Mouse (Mus musculus): Measurements from ENCODE around the gene Negr1. TPM values are rescaled to one million over a fixed set of nuclear protein-coding genes. Genes with fewer than 3 reads are reported as not detected.
A peak's percentile ranks its signal among the peaks of the same experiment; 100 is the strongest.
"Not testable (repeated sequence)": the region's sequence is repeated elsewhere in the genome, so short reads cannot be mapped to it uniquely, and the experiment has no call there.

Gene Negr1
- polyA plus RNA-seq, 1 experiment from 2014 or later, result 5.3 TPM

DNA sequence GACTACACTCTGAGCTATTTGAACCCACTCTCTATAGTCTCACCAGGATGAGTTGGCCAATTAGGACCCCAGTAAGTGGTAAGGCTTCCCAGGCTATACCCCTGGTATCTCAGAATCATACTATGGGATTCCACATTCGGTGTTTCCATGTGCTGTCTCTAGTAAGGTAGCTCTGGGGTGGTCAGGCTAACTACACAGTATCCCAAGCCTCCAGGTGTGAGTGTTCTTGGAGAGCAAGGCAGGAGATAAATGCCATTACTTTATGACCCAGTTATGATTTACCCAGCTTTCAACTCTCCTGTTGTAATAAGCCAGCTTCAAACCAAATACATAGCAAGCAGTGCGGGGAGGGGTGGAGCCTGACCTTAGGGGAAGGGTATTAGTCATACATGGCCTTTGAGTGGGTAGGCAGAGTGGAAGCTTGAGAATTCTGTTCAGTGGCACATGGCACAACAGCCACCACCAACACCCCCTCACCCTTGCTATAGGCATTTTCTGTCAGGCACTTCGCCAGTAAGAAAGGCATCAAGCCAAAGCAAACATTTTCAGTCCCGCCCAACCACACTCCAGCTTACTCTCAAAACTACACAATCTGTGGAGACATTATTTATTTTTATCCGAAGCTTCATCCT is 437.7 kb downstream of the Negr1 start:
- Histone ChIP-seq H3K36me3 (ENCODE audit: control insufficient read depth, insufficient read depth, low read length) (no peaks in the 10 kb centered on the region), H3K4me3 (replicated peaks; ENCODE audit: low read length) (no peak overlapping the region), H3K4me2 (ENCODE audit: low read depth, low read length) (no peak overlapping the region), H3K27me3 (ENCODE audit: control insufficient read depth, insufficient read depth, low read length) (no peaks in the 10 kb centered on the region), H3K9ac (ENCODE audit: low read length) (no peak overlapping the region), H3K9me3 (replicated peaks; ENCODE audit: control insufficient read depth, low read length) (no peaks in the 10 kb centered on the region), H3K27ac (ENCODE audit: low read length) (no peak overlapping the region), H3K4me1 (ENCODE audit: control insufficient read depth, insufficient read depth, low read length) (peaks cover 10% of the 10 kb centered on the region)
- 53% methylated on average over 5 of the region's 5 CpGs for WGBS
- peak; percentile 89; the same call in 1 of the 2 replicates for ATAC-seq (ENCODE audit: insufficient read depth, low FRiP score)

DNA sequence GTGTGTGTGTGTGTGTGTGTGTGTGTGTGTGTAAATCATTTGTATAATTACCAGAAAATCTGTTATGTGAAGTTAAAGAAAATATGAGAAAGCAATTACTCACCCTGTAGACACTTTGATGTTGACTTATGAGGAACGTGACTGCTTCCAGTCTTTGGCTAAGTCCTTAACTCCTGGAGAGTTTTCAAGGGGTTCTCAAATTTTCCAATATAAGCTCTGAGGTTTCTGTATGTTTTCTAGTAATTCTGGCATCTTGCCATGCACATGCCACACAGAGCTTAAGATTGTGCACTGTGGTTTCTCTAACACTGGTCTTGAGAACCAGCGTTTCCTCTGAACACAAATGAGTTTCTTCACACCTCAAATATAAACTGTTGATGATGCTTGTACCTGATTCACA is 460.0 kb downstream of the Negr1 start:
- H3K4me2 ChIP-seq (ENCODE audit: low read depth, low read length), result no peak overlapping the region
- no peak overlapping the region for H3K27ac ChIP-seq (ENCODE audit: low read length)
- no peaks in the 10 kb centered on the region for H3K4me1 ChIP-seq (ENCODE audit: control insufficient read depth, insufficient read depth, low read length)
- no peak overlapping the region for H3K9ac ChIP-seq (ENCODE audit: low read length)
- H3K27me3 ChIP-seq (ENCODE audit: control insufficient read depth, insufficient read depth, low read length), result no peaks in the 10 kb centered on the region
- no peaks in the 10 kb centered on the region for H3K36me3 ChIP-seq (ENCODE audit: control insufficient read depth, insufficient read depth, low read length)
- WGBS, result 30% methylated on average over 2 of the region's 2 CpGs
- no peaks in the 10 kb centered on the region for H3K9me3 ChIP-seq (replicated peaks; ENCODE audit: control insufficient read depth, low read length)
- ATAC-seq (ENCODE audit: insufficient read depth, low FRiP score), result no peak
- no peak overlapping the region for H3K4me3 ChIP-seq (replicated peaks; ENCODE audit: low read length)

DNA sequence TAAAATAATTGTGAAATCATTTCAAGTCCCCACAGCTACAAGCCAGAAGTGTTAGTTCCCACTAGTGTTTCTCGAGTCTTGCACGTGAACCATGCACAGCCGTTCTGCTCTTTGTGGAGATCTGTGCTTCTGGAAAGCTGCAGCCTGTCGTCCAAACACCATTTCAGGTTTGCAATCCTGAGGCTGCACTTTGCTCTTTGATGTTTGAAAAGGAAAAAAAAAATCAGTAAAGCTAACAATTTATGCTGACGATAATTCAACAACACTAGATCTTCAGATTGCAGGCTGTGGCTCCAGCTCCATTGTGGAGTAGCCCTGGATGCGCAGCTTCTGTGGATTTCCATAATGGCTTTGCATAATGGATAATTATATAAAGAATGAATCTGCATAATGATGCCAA is 463.0 kb downstream of the Negr1 start:
- ATAC-seq (ENCODE audit: insufficient read depth, low FRiP score), result no peak
- Histone ChIP-seq H3K9ac (ENCODE audit: low read length) (no peak overlapping the region), H3K9me3 (replicated peaks; ENCODE audit: control insufficient read depth, low read length) (no peaks in the 10 kb centered on the region), H3K36me3 (ENCODE audit: control insufficient read depth, insufficient read depth, low read length) (no peaks in the 10 kb centered on the region), H3K27ac (ENCODE audit: low read length) (no peak overlapping the region), H3K4me3 (replicated peaks; ENCODE audit: low read length) (no peak overlapping the region), H3K4me2 (ENCODE audit: low read depth, low read length) (no peak overlapping the region), H3K4me1 (ENCODE audit: control insufficient read depth, insufficient read depth, low read length) (no peaks in the 10 kb centered on the region), H3K27me3 (ENCODE audit: control insufficient read depth, insufficient read depth, low read length) (no peaks in the 10 kb centered on the region)
- WGBS, result 46% methylated on average over 6 of the region's 6 CpGs

DNA sequence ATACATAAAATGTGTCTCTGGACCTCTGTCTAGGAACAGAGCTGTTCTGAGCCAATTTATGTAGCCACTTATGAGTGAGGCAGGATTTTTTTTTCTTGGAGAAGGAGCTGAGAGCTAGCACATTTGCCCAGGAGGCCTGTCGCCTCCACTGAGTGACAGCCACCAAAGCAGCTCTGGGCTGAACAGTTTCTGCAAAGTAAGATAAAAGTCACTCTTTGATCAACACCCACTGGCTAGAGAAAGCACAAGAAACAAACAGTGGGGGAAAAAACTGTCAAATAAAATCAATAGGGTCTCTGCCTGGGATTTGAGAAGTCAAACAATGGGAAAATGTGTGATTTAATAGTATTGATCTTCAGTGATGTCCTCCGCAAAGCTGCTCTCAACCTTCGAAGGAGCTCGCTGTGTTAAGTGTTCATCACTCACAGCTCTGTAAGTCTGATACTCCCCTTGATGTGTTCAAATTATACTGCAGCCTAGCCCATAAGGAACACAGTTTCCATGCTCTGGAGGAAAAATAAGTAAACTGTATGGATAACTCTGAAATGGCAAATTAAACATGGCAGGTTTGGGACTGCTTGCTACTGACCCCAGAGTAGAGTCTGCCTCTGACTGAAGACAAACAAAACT is 470.0 kb downstream of the Negr1 start:
- H3K4me2 ChIP-seq (ENCODE audit: low read depth, low read length), result no peak overlapping the region
- H3K4me3 ChIP-seq (replicated peaks; ENCODE audit: low read length), result no peak overlapping the region
- H3K36me3 ChIP-seq (ENCODE audit: control insufficient read depth, insufficient read depth, low read length), result no peaks in the 10 kb centered on the region
- no peaks in the 10 kb centered on the region for H3K27me3 ChIP-seq (ENCODE audit: control insufficient read depth, insufficient read depth, low read length)
- no peaks in the 10 kb centered on the region for H3K9me3 ChIP-seq (replicated peaks; ENCODE audit: control insufficient read depth, low read length)
- no peaks in the 10 kb centered on the region; the same call in 1 of the 2 replicates for H3K4me1 ChIP-seq (ENCODE audit: control insufficient read depth, insufficient read depth, low read length)
- WGBS, result 47% methylated on average over 4 of the region's 4 CpGs
- ATAC-seq (ENCODE audit: insufficient read depth, low FRiP score), result no peak
- no peak overlapping the region for H3K9ac ChIP-seq (ENCODE audit: low read length)
- H3K27ac ChIP-seq (ENCODE audit: low read length), result no peak overlapping the region

DNA sequence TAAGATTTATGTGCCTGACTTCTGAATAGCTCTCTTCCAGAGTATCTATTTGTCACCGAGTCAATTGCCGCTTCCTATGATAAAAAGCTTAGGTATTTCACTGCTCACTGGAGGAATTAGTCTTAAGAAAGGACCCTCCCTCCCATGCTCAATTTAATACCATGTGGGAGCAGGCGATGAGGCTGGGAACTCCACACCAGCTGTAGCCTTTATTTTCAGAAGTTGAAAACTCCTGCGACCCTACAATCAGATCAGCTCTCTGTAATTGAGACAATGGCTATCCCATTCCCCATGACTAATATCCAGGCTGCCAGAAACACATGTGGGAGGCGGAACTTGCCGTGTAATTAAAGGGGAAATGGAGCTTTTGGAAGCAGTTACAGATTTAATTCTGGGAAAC is 474.4 kb downstream of the Negr1 start:
- no peaks in the 10 kb centered on the region; the same call in 1 of the 2 replicates for H3K4me1 ChIP-seq (ENCODE audit: control insufficient read depth, insufficient read depth, low read length)
- no peaks in the 10 kb centered on the region for H3K36me3 ChIP-seq (ENCODE audit: control insufficient read depth, insufficient read depth, low read length)
- H3K27ac ChIP-seq (ENCODE audit: low read length), result no peak overlapping the region
- no peaks in the 10 kb centered on the region for H3K9me3 ChIP-seq (replicated peaks; ENCODE audit: control insufficient read depth, low read length)
- no peak overlapping the region for H3K9ac ChIP-seq (ENCODE audit: low read length)
- no peak overlapping the region for H3K4me2 ChIP-seq (ENCODE audit: low read depth, low read length)
- WGBS, result 54% methylated on average over 6 of the region's 6 CpGs
- no peak for ATAC-seq (ENCODE audit: insufficient read depth, low FRiP score)
- H3K27me3 ChIP-seq (ENCODE audit: control insufficient read depth, insufficient read depth, low read length), result no peaks in the 10 kb centered on the region
- no peak overlapping the region for H3K4me3 ChIP-seq (replicated peaks; ENCODE audit: low read length)

DNA sequence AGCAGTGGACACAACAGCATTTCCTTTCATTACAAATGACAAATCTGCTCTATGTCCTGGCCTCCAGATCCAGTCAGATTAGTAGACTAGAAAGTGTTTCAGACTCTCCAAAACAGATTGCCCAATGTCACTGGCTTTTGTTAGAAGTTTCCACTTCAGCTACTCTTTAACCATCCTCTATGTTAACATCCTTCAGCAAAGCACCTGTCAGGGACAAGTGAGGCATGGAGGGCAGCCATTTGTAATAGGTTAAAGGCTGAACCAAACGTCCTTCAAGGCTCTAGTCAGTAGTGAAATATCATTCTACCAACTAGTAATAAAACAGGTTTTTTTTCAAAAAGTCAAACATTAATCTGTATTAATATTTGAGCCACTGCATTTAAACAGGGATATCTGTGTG is 475.0 kb downstream of the Negr1 start:
- H3K27me3 ChIP-seq (ENCODE audit: control insufficient read depth, insufficient read depth, low read length), result no peaks in the 10 kb centered on the region
- WGBS, result 30% methylated on average over 1 of the region's 1 CpGs
- ATAC-seq (ENCODE audit: insufficient read depth, low FRiP score), result no peak
- no peak overlapping the region for H3K9ac ChIP-seq (ENCODE audit: low read length)
- no peaks in the 10 kb centered on the region; the same call in 1 of the 2 replicates for H3K4me1 ChIP-seq (ENCODE audit: control insufficient read depth, insufficient read depth, low read length)
- no peaks in the 10 kb centered on the region for H3K9me3 ChIP-seq (replicated peaks; ENCODE audit: control insufficient read depth, low read length)
- H3K4me3 ChIP-seq (replicated peaks; ENCODE audit: low read length), result no peak overlapping the region
- no peak overlapping the region for H3K27ac ChIP-seq (ENCODE audit: low read length)
- H3K4me2 ChIP-seq (ENCODE audit: low read depth, low read length), result no peak overlapping the region
- no peaks in the 10 kb centered on the region for H3K36me3 ChIP-seq (ENCODE audit: control insufficient read depth, insufficient read depth, low read length)

DNA sequence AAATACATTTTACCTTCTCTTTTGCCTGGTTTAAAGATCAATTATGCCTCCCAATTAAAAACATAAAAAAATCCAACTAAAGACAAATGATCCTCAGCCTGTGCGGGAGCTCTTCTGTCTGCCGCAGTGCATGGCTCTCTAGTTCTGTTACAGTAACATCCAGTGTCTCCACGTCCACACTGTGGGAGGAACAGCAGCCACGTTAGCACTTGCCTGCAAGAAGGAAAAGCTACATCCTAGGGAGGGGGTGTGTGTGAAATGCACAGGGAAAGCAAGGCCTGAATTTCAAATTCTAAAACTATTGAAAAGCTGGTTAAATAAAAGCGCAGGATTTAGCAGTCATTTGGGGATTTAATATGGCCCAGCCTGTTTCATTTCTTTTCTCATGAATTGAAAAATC is 479.0 kb downstream of the Negr1 start:
- Histone ChIP-seq H3K9ac (ENCODE audit: low read length) (no peak overlapping the region), H3K4me1 (ENCODE audit: control insufficient read depth, insufficient read depth, low read length) (no peaks in the 10 kb centered on the region), H3K9me3 (replicated peaks; ENCODE audit: control insufficient read depth, low read length) (no peaks in the 10 kb centered on the region), H3K36me3 (ENCODE audit: control insufficient read depth, insufficient read depth, low read length) (no peaks in the 10 kb centered on the region), H3K4me2 (ENCODE audit: low read depth, low read length) (no peak overlapping the region), H3K27me3 (ENCODE audit: control insufficient read depth, insufficient read depth, low read length) (no peaks in the 10 kb centered on the region), H3K4me3 (replicated peaks; ENCODE audit: low read length) (no peak overlapping the region), H3K27ac (ENCODE audit: low read length) (no peak overlapping the region)
- WGBS, result 56% methylated on average over 5 of the region's 5 CpGs
- ATAC-seq (ENCODE audit: insufficient read depth, low FRiP score), result no peak

DNA sequence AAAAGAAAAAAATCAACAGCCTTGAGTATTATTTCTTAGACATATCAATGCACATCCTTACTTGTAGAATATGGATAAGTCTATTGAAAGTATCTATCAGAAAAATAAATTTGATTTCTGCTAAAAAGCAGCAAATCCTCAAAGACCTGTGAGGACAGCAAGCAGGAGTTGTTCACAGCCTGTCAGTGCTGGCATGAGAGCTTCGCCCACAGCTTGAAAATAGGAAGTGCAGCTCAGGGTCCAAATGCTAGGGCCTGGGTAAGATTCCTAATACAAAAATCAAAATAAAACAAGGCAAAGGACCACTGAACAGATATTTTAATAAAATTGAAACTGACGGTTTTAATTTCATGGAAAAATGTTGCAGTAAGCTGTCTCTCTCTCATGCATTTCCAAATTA is 483.0 kb downstream of the Negr1 start:
- Histone ChIP-seq H3K9ac (ENCODE audit: low read length) (no peak overlapping the region), H3K4me2 (ENCODE audit: low read depth, low read length) (no peak overlapping the region), H3K4me1 (ENCODE audit: control insufficient read depth, insufficient read depth, low read length) (no peaks in the 10 kb centered on the region), H3K27me3 (ENCODE audit: control insufficient read depth, insufficient read depth, low read length) (no peaks in the 10 kb centered on the region), H3K9me3 (replicated peaks; ENCODE audit: control insufficient read depth, low read length) (no peaks in the 10 kb centered on the region), H3K4me3 (replicated peaks; ENCODE audit: low read length) (no peak overlapping the region), H3K36me3 (ENCODE audit: control insufficient read depth, insufficient read depth, low read length) (no peaks in the 10 kb centered on the region), H3K27ac (ENCODE audit: low read length) (no peak overlapping the region)
- WGBS, result 86% methylated on average over 2 of the region's 2 CpGs
- no peak for ATAC-seq (ENCODE audit: insufficient read depth, low FRiP score)

DNA sequence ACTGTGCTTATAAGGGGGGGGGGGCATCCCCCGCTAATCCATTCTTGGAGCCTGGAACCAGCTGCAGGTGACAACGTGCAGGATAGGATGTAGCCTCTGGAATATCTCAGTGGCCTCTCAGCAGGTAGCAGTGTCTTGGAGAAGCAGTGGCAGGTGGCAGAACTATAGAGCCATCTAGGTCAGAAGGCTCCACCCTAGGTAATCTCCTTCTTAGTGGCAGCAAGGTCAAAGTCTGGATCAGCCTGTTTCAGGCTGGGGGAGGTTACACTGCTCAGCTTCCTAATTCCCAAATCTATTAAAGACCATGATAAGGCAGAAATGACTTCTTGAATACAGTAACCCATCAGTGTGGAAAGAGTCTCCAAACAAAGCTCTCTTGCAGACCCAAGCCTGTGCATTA is 502.8 kb downstream of the Negr1 start:
- 72% methylated on average over 2 of the region's 2 CpGs for WGBS
- not testable (repeated sequence) for H3K36me3 ChIP-seq (ENCODE audit: control insufficient read depth, insufficient read depth, low read length); H3K4me3 ChIP-seq (replicated peaks; ENCODE audit: low read length); H3K9me3 ChIP-seq (replicated peaks; ENCODE audit: control insufficient read depth, low read length); H3K9ac ChIP-seq (ENCODE audit: low read length); H3K4me2 ChIP-seq (ENCODE audit: low read depth, low read length); H3K27ac ChIP-seq (ENCODE audit: low read length); H3K27me3 ChIP-seq (ENCODE audit: control insufficient read depth, insufficient read depth, low read length); ATAC-seq (ENCODE audit: insufficient read depth, low FRiP score); H3K4me1 ChIP-seq (ENCODE audit: control insufficient read depth, insufficient read depth, low read length)
